Mouse (Mus musculus): ENCODE data around the gene Hdac9.

GRCm38 (mm10) chr12:34461728-34462127, 455.2 kb downstream of the Hdac9 start:
- TF ChIP-seq POLR2A (IDR thresholded peaks at IDR 0.05; ENCODE audit: borderline replicate concordance, extremely low read depth, insufficient read depth, insufficient read length, poor library complexity, severe bottlenecking) (no peak), CTCF (IDR thresholded peaks at IDR 0.05; ENCODE audit: borderline replicate concordance, extremely low read depth, insufficient read depth, insufficient read length) (no peak)

All from brain, embryonic 14.5 days (tissue).